Mouse (Mus musculus) thymus, postnatal 25 days (tissue): ENCODE results near the gene Hist1h4j.
A peak's percentile ranks its signal among the peaks of the same experiment; 100 is the strongest.

Source experiments
- DNase-seq: peaks from one replicate; pipeline ENCODE4 v3.0.0; 2022

The Hist1h4j gene

GRCm38 (mm10) chr13:21727948-21728572 lies 6.8 kb upstream of the Hist1h4j start:
- no peak for DNase-seq

DNA sequence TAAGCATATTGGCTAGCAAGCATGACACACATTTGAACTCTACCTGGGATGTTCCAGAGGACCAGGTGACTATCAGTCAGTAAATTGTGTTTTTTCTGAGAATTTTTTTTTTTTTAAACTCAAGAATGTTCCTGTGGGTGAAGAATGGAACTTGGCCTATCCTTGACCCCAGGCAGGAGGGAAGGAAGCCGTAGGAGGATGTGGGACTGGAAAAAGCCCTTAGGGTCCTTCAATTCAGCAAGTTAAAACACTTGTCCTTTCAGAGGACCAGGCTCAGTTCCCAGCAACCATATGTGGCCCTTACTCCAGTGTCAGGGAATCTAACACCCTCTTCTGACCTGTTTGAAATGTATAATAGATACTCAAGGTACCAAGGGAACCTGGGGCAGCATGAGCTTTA lies 5.3 kb upstream of the Hist1h4j start:
- no peak for DNase-seq

DNA sequence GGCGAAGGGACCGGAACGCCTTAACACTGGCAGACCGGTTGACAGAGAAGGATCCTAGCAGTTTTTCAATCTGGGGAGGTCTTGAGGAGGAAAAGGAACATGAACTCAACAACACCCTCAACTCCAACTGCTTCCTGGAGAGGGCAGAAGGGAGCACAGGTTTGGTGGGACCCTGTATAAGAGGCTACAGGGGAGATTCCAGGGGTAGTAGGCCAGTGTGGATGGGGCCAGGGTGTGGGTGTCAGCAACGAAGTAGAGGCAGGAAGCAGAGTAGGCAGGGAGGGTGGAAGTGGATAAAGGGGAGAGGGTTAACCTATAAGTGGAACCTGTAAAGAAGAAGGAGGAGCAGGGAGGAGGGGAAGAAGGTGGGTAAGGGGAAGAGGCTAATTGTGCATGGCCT lies 1.4 kb upstream of the Hist1h4j start:
- peak; percentile 46 for DNase-seq

DNA sequence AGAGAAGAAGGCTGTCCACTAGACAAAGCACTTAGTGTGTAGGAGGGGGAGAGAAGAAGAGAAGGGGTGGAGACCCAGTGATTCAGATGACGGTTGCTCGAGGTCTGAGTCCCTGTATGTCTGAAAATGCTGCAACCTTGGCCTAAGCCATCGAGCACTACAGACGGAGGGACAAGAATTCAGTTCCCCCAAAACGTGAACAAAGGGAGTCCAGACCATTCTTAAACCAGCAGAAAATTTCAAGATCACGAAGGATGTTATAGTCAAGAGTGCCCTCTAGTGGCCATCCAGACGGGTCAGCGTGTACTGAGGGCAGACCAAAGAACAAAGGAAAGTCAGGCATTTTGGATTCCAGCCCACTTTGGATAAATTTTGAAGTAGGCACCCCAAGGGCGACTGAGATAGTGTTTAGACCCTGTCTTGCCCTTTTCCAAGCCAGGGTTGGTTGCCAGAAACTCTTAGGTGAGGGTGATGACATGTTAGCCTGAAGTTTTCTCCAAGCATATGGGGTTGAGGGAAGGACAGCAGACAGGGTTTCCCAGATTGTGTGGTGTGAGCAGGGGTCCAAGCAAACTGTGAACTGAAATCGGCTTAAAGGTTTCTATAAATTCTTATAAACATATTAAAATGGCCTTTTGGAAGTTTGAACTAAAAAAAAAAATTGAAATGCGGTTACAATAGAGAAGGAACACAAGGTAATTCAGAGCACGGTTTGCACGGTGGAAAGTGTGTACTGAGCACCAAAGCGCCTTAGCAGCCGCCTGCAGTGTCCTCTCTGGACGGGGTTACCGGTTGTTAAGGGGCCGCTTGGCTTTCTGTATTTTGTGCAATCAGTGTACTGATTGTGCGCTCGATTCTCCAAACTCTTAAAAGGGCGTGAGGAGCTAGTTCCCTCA lies 606 bp upstream of the Hist1h4j start:
- peak; percentile 82 for DNase-seq

- no peak for DNase-seq
Measured at GRCm38 (mm10) chr13:21745006-21745405, 10.1 kb downstream of the Hist1h4j start.

DNA sequence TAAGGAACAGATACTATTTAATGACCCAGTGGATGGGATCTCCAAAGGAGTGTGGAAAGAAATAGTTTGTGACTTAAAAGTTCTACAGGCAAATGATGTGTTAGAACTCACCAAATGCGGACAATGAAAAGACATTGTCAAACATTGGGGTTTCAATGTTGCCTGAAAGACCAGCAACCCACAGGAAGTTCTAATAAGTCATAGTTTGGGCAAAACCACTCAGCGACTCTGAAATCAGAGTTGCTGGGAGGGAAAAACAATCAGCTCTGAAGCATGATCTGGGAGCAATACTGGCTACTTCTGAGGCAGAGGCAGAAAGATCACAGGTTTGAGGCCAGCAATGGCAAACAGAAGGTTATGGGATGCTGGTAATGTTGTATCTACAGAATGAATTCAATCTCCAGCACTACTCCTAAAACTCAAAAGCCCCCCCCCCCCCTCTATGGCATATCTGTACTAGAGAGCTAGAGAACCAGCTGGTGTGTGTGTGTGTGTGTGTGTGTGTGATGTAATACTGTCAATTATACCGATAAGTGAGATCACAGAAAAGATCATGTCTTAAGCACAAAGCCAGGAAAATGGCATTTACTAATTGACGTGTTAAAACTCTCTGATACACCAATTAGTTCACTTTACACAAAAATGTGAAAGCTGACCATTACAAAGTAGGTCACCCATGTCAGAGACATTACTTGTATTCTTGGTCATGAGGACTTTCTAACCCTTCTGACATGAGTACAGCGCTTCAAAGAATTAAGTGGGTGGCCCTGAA lies 14.7 kb downstream of the Hist1h4j start:
- no peak for DNase-seq

GRCm38 (mm10) chr13:21750159-21751017 lies 15.5 kb downstream of the Hist1h4j start, which contains the start of gene Hist1h4k:
Gene Hist1h4k, minus strand, starts transcription at chr13:21750505.
- DNase-seq = peak; percentile 98

- DNase-seq = no peak
Measured at GRCm38 (mm10) chr13:21751417-21751816, 16.6 kb downstream of the Hist1h4j start.

DNA sequence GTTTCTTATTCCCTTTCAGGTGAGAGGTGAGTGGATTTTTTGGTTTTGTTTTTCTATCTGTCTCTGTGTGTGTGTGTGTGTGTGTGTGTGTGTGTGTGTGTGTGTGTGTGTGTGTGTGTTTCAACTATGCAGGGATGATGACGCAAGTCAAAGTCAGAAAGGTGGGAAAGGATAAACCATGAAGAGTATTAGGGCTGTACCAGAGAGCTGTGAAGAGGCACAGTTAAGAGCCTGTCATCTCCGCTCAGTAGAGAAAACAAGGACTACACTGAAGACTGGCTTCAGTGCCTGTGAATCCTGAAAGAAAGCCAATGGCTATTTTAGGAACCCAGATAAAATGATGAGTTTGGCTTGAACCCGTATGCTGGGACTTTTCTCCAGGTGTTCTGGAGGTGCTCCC lies 17.0 kb downstream of the Hist1h4j start:
- DNase-seq = no peak

GRCm38 (mm10) chr13:21752356-21752755 lies 17.5 kb downstream of the Hist1h4j start:
- peak; percentile 16 for DNase-seq

GRCm38 (mm10) chr13:21753051-21753523 lies 18.2 kb downstream of the Hist1h4j start:
- no peak for DNase-seq

DNA sequence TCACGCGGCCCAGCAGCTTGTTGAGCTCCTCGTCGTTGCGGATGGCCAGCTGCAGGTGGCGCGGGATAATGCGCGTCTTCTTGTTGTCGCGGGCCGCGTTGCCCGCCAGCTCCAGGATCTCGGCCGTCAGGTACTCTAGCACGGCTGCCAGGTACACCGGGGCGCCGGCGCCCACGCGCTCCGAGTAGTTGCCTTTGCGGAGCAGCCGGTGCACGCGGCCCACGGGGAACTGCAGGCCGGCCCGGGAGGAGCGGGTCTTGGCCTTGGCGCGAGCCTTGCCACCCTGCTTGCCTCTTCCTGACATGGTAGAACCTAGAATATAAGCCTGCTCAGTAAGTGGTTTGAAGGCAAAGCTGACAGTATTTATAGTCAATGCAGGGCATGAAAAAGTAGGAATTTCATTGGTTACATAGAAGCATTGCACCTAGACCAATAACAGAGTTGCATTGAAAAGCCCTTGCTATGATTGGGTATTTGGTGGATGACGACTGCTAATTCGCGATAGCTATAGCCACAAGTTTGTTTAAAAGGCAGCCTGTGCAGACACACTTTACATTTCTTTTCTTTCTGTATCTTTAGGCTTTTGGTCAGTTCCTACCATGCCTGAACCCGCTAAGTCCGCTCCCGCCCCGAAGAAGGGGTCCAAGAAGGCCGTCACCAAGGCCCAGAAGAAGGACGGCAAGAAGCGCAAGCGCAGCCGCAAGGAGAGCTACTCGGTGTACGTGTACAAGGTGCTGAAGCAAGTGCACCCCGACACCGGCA lies 18.8 kb downstream of the Hist1h4j start, which contains the start of the genes Hist1h2ak and Hist1h2bn:
Gene Hist1h2ak, minus strand, starts transcription at position 304 of the 762 bp plus-strand sequence.
Gene Hist1h2bn, plus strand, starts transcription at position 600 of the 762 bp plus-strand sequence.
- DNase-seq = peak; percentile 79

GRCm38 (mm10) chr13:21754294-21755001 lies 19.6 kb downstream of the Hist1h4j start:
- DNase-seq = peak; percentile 34

- no peak for DNase-seq
Measured at GRCm38 (mm10) chr13:21755707-21756106, 20.8 kb downstream of the Hist1h4j start.

DNA sequence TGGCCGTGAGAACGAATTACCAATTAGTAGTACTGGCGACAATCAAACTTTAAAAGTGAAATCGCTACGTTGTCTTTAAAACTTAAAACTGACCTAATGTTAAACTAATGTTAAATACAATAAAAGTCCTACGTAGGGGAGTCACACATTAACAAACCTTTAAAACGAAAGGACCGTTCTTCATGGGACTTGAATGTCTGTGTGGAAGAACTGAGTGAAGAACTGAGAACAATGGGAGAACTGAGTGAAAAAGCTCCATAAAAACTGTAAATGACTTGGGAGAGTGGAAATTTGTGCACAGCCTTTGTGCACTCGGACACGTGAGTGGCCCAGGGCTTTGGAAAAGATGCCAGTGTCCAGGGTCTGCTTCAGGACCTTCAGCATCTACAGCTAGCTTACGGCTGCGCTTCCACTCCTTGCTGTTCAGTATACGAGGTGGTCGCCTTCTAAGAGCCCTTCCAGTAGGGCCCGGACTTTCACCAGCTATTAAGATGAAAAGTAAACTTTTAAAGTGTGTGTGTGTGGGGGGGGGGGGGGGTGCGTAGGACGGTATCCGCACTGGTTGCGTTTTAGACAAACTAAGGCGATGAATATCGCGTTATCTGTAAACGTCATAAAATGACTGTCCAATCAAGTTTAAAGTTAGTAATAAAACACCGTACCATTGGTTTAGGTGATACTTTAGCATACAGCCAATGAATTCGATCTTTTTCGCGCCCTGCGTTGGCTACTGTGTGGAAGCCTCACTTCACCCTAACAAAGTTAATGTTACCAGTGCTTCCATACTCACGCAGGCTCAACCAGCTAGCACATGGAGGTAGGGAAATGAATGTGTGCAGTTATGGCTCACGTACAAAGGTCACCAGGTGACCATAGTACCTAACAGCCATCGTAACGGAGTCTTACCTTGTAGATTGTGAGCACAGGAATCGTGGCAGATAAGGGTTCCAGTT lies 44.2 kb downstream of the Hist1h4j start:
- peak; percentile 76 for DNase-seq

DNA sequence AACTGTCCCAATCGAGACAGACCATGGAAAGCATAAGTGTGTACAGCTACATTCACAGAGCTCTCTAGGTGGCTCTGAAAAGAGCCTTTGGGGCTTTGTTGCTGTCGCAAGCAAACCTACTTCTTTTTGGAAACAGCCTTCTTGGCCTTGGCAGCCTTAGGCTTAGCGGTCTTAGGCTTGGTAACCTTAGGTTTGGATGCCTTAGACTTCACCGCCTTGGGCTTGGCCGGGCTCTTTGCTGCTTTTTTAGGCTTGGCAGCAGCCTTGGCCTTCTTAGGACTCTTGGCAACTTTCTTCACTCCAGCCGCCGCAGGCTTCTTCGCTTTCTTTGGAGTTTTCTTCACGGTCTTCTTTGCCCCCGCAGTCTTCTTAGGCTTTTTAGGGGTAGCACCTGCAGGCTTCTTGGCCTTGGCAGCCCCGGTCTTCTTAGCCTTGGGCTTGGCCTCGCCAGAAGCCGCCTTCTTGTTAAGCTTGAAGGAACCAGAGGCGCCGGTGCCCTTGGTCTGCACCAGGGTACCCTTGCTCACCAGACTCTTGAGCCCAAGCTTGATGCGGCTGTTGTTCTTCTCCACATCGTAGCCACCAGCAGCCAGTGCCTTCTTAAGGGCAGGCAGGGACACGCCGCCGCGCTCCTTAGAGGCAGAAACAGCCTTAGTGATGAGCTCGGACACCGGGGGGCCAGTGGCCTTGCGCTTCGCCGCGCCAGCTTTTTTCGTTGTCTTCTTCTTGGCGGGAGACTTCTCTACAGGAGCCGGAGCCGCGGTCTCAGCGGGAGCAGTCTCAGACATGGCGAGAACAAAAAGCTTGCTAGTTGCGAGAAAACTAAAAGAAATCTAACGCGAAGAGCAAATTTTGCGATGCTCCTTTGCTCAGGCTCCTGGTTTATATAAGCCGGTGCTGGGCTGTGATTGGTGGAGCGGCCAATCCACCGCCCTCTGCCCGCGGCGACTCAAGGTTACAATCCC lies 45.2 kb downstream of the Hist1h4j start, which contains the start of gene Hist1h1b:
Gene Hist1h1b, minus strand, starts transcription at position 859 of the 965 bp plus-strand sequence.
- DNase-seq = peak; percentile 84

DNA sequence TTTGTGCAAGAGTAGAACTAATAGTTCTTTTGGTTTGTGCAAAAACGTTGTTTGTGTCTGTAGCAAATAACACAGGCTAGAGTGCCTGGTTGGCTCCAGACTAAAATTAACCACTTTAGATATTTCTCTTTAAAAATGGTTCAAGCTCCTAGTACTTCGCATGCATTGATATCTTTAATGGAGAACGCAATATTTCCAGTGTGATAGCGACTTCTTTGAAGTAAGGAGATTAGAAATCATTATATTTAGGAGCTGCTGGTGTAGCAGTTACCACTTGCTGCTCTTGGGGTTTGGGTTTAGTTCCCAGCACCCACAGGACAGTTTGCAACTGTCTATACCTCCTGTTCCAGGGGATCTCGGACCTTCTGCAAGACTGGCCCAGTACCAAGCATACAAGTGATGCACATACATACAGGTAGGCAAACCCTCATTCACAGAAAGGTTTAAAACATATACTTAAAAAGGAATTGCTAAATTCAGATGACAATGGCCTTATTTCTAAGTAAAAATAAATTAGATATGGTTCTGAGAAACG lies 46.2 kb downstream of the Hist1h4j start:
- peak; percentile 15 for DNase-seq

DNA sequence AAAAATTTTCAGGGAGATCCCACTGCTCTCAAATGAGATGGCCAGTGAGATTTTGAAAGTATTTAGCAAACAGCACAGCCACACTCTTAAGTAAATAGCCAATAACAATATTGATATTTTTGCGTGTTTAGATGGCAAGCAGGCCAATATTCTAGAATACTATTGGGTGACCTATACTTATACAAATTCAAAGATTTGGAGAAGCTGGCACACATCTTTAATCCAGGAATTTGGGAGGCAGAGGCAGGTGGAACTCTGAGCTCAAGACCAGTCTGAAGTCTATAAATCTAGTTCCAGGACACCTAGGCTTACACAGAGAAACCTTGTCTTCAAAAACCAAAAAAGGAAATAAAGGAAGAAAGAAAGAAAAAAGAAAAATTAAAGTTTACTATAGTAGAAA lies 46.8 kb downstream of the Hist1h4j start:
- DNase-seq = no peak
